Mouse (Mus musculus) spleen, adult 2 months (tissue): ENCODE results near the gene Lgmn.

Source experiments
- CTCF ChIP-seq: fragments of 200-500 bp; IDR thresholded peaks from 2 replicates; pipeline ENCODE4 v1.5.1; 2011; ENCODE audit warnings: mild to moderate bottlenecking, inconsistent platforms; ENCODE audit not compliant: insufficient read depth, insufficient read length, insufficient replicate concordance; ENCODE audit errors: extremely low read depth
- POLR2A ChIP-seq: fragments of 200-500 bp; IDR thresholded peaks from 2 replicates; pipeline ENCODE4 v1.6.1; 2011; ENCODE audit warnings: low read depth, low read length, inconsistent platforms

- TF ChIP-seq POLR2A (no peak), CTCF (no peak)
Observed at GRCm38 (mm10) chr12:102420168-102420890, 19.3 kb downstream of the Lgmn start.
